Mouse (Mus musculus): Measurements from ENCODE around the gene Cul9.
"Not testable (repeated sequence)": the region's sequence is repeated elsewhere in the genome, so short reads cannot be mapped to it uniquely, and the experiment has no call there.

The Cul9 gene

GRCm38 (mm10) chr17:46545813-46546564 is at the start of gene Cul9:
Cul9 (minus strand) TSS chr17:46546388.
- peak; percentile 63 for DNase-seq (ENCODE audit: low read depth, low spot score)

- DNase-seq (ENCODE audit: low read depth, low spot score) = no peak
These were observed 49.1 kb upstream of the Cul9 start for GRCm38 (mm10) chr17:46595336-46595735.

GRCm38 (mm10) chr17:46594606-46595005 is 48.4 kb upstream of the Cul9 start:
- DNase-seq (ENCODE audit: low read depth, low spot score) = no peak

- no peak for DNase-seq (ENCODE audit: low read depth, low spot score)
These were observed 46.9 kb upstream of the Cul9 start for GRCm38 (mm10) chr17:46593124-46593523.

GRCm38 (mm10) chr17:46591406-46591805 is 45.2 kb upstream of the Cul9 start:
- DNase-seq (ENCODE audit: low read depth, low spot score) = no peak

- DNase-seq (ENCODE audit: low read depth, low spot score) = no peak
These were observed 44.3 kb upstream of the Cul9 start for GRCm38 (mm10) chr17:46590439-46590838.

- no peak for DNase-seq (ENCODE audit: low read depth, low spot score)
These were observed 43.6 kb upstream of the Cul9 start for GRCm38 (mm10) chr17:46589635-46590314.

- no peak for DNase-seq (ENCODE audit: low read depth, low spot score)
These were observed 42.7 kb upstream of the Cul9 start for GRCm38 (mm10) chr17:46588913-46589312.

GRCm38 (mm10) chr17:46588173-46588572 is 42.0 kb upstream of the Cul9 start:
- DNase-seq (ENCODE audit: low read depth, low spot score) = peak; percentile 38

- DNase-seq (ENCODE audit: low read depth, low spot score) = no peak
These were observed 40.1 kb upstream of the Cul9 start for GRCm38 (mm10) chr17:46586327-46586726.

GRCm38 (mm10) chr17:46578650-46579049 is 32.5 kb upstream of the Cul9 start:
- DNase-seq (ENCODE audit: low read depth, low spot score) = no peak

- peak; percentile 63 for DNase-seq (ENCODE audit: low read depth, low spot score)
These were observed 29.9 kb upstream of the Cul9 start for GRCm38 (mm10) chr17:46576070-46576469.

GRCm38 (mm10) chr17:46574535-46574934 is 28.3 kb upstream of the Cul9 start:
- no peak for DNase-seq (ENCODE audit: low read depth, low spot score)

GRCm38 (mm10) chr17:46571005-46571404 is 24.8 kb upstream of the Cul9 start:
- no peak for DNase-seq (ENCODE audit: low read depth, low spot score)

GRCm38 (mm10) chr17:46559146-46559545 is 13.0 kb upstream of the Cul9 start:
- no peak for DNase-seq (ENCODE audit: low read depth, low spot score)

GRCm38 (mm10) chr17:46558151-46558550 is 12.0 kb upstream of the Cul9 start:
- no peak for DNase-seq (ENCODE audit: low read depth, low spot score)

GRCm38 (mm10) chr17:46557321-46557720 is 11.1 kb upstream of the Cul9 start:
- DNase-seq (ENCODE audit: low read depth, low spot score) = not testable (repeated sequence)

- DNase-seq (ENCODE audit: low read depth, low spot score) = peak; percentile 63
These were observed 10.4 kb upstream of the Cul9 start for GRCm38 (mm10) chr17:46556584-46556945.

- peak; percentile 98 for DNase-seq (ENCODE audit: low read depth, low spot score)
These were observed 9.7 kb upstream of the Cul9 start, which contains the start of gene Srf for GRCm38 (mm10) chr17:46555673-46556583. Srf (minus strand) TSS chr17:46556175.

- DNase-seq (ENCODE audit: low read depth, low spot score) = peak; percentile 55
These were observed 8.9 kb upstream of the Cul9 start for GRCm38 (mm10) chr17:46554977-46555672.

- peak; percentile 36 for DNase-seq (ENCODE audit: low read depth, low spot score)
These were observed 8.4 kb upstream of the Cul9 start for GRCm38 (mm10) chr17:46554646-46554976.

- DNase-seq (ENCODE audit: low read depth, low spot score) = no peak
These were observed 7.7 kb upstream of the Cul9 start for GRCm38 (mm10) chr17:46553926-46554325.

Measured in CD4-positive, CD25-positive, alpha-beta regulatory T cell, adult 2 months (primary cell).